Mouse (Mus musculus) myocyte (in vitro differentiated cells): ENCODE data around the gene Vps11. TPM values are rescaled to one million over a fixed set of nuclear protein-coding genes. Genes with fewer than 3 reads are reported as not detected.

Experiments used
- H3K27me3 ChIP-seq: one replicate; pipeline ENCODE4 v1.6.1; 2011; ENCODE audit not compliant: control insufficient read depth, insufficient read depth, insufficient read length
- H3K36me3 ChIP-seq: one replicate; pipeline ENCODE4 v1.6.1; 2011; ENCODE audit not compliant: control insufficient read depth, insufficient read depth
- H3K4me2 ChIP-seq: one replicate; pipeline ENCODE4 v1.6.1; 2011; ENCODE audit warnings: low read depth, control low read depth
- H3K4me3 ChIP-seq: one replicate; pipeline ENCODE4 v1.5.1; 2011; ENCODE audit warnings: mild to moderate bottlenecking, control low read depth, moderate library complexity
- H3K79me2 ChIP-seq: one replicate; pipeline ENCODE4 v1.6.1; 2011; ENCODE audit not compliant: control insufficient read depth, insufficient read depth
- H3ac ChIP-seq: one replicate; pipeline ENCODE4 v1.6.1; 2011; ENCODE audit not compliant: control insufficient read depth, insufficient read length
- CEBPB ChIP-seq: IDR thresholded peaks from 2 replicates; pipeline ENCODE4 v1.6.1; 2011; ENCODE audit warnings: mild to moderate bottlenecking, moderate library complexity; ENCODE audit not compliant: poor library complexity, insufficient read depth, severe bottlenecking
- E2F4 ChIP-seq: IDR thresholded peaks from one replicate; pipeline ENCODE4 v1.6.1; 2011; ENCODE audit warnings: mild to moderate bottlenecking, control low read depth, moderate library complexity; ENCODE audit not compliant: insufficient read depth
- MAX ChIP-seq: IDR thresholded peaks from one replicate; pipeline ENCODE4 v1.6.1; 2011; ENCODE audit warnings: low read depth, mild to moderate bottlenecking, control low read depth
- MYOD1 ChIP-seq, 3 experiments: IDR thresholded peaks; one replicate each; pipeline ENCODE4 v1.6.1; 2011; ENCODE audit warnings: control low read depth in 2 of 3, low read depth in 2 of 3, mild to moderate bottlenecking in 2 of 3, moderate library complexity in 1 of 3; ENCODE audit not compliant: insufficient read length in 2 of 3, control insufficient read depth in 1 of 3
- MYOG ChIP-seq, 3 experiments: IDR thresholded peaks; one replicate each; pipeline ENCODE4 v1.6.1; 2011; ENCODE audit warnings: control low read depth in 2 of 3, low read depth in 2 of 3, mild to moderate bottlenecking in 2 of 3; ENCODE audit not compliant: insufficient read length in 2 of 3, control insufficient read depth in 1 of 3, insufficient read depth in 1 of 3
- POLR2A ChIP-seq: IDR thresholded peaks from one replicate; pipeline ENCODE4 v1.6.1; 2011; ENCODE audit warnings: low read depth, mild to moderate bottlenecking, control low read depth, moderate library complexity; ENCODE audit not compliant: insufficient read length
- POLR2AphosphoS2 ChIP-seq: IDR thresholded peaks from one replicate; pipeline ENCODE4 v1.6.1; 2011; ENCODE audit warnings: low read depth, control low read depth; ENCODE audit not compliant: insufficient read length
- REST ChIP-seq: IDR thresholded peaks from one replicate; pipeline ENCODE4 v1.6.1; 2011; ENCODE audit warnings: mild to moderate bottlenecking, control low read depth, moderate library complexity; ENCODE audit not compliant: insufficient read depth, insufficient read length
- SRF ChIP-seq: IDR thresholded peaks from one replicate; pipeline ENCODE4 v1.6.1; 2011; ENCODE audit warnings: low read depth; ENCODE audit not compliant: control insufficient read depth, insufficient read length
- TCF12 ChIP-seq: IDR thresholded peaks from one replicate; pipeline ENCODE4 v1.6.1; 2011; ENCODE audit warnings: mild to moderate bottlenecking, control low read depth; ENCODE audit not compliant: poor library complexity, insufficient read depth, severe bottlenecking
- TCF3 ChIP-seq: IDR thresholded peaks from one replicate; pipeline ENCODE4 v1.6.1; 2011; ENCODE audit warnings: low read depth, control low read depth; ENCODE audit not compliant: insufficient read length
- USF1 ChIP-seq: IDR thresholded peaks from one replicate; pipeline ENCODE4 v1.6.1; 2011; ENCODE audit warnings: low read depth, mild to moderate bottlenecking, control low read depth, moderate library complexity
- polyA plus RNA-seq: library from polyadenylated mRNA; unstranded; fragments of >200 nt; fragmentation: generic; extraction: Trizol; gene quantifications from one replicate; pipeline ENCODE4 v1.2.1, GENCODE M21; 2012; ENCODE audit warnings: missing spikeins

Gene Vps11
- polyA plus RNA-seq, 1 experiment: 26.4 TPM

DNA sequence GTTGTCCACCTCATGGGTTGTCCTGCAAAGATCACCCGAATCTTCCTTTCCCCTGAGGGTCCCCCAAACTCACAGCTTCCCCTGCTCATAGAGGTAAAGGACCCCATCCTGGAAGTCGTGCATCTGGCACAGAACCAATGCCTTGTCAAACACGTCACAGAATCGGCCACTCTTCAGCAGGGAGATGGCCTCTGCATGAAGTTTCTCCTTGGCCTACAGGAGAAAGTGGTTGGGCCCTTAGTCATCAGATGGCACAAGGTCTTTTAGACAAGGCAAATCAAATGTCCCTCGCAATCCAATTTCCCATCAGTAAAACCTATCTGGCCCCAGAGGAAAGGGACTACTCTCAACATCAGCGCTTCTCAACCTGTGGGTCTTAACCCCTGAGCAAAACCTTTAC, 8.3 kb downstream of the Vps11 start:
- H3K27me3 ChIP-seq: no peaks in the 10 kb centered on the region
- H3ac ChIP-seq: no peak overlapping the region
- peaks cover 33% of the 10 kb centered on the region for H3K36me3 ChIP-seq

GRCm38 (mm10) chr9:44352337-44352736, 9.1 kb downstream of the Vps11 start:
- Histone ChIP-seq H3K4me2 (no peak overlapping the region), H3ac (no peak overlapping the region), H3K4me3 (no peak overlapping the region), H3K36me3 (peaks cover 37% of the 10 kb centered on the region), H3K79me2 (no peaks in the 10 kb centered on the region), H3K27me3 (no peaks in the 10 kb centered on the region)
- TF ChIP-seq POLR2AphosphoS2 (no peak), USF1 (no peak), E2F4 (no peak), SRF (no peak), MAX (no peak), POLR2A (no peak), REST (no peak), MYOG (IDR thresholded peaks at IDR 0.05; ENCODE audit: control insufficient read depth in 1 of 3, insufficient read depth in 1 of 3, insufficient read length in 2 of 3, low read depth in 2 of 3) (no peak), MYOD1 (IDR thresholded peaks at IDR 0.05; ENCODE audit: control insufficient read depth in 1 of 3, insufficient read length in 2 of 3, low read depth in 2 of 3) (no peak), TCF3 (no peak), TCF12 (no peak), CEBPB (no peak)

More for the DNA sequence above, 8.3 kb downstream of the Vps11 start:
- Histone ChIP-seq H3K79me2 (no peaks in the 10 kb centered on the region), H3K4me3 (no peak overlapping the region), H3K4me2 (no peak overlapping the region)
- no peak for TF ChIP-seq MAX

GRCm38 (mm10) chr9:44351396-44351795, 10.1 kb downstream of the Vps11 start:
- peak in 1 of 3 experiments; percentile 15 for TF ChIP-seq MYOG (IDR thresholded peaks at IDR 0.05; ENCODE audit: control insufficient read depth in 1 of 3, insufficient read depth in 1 of 3, insufficient read length in 2 of 3, low read depth in 2 of 3)
- TF ChIP-seq POLR2A: no peak
- no peaks in the 10 kb centered on the region for H3K79me2 ChIP-seq
- no peak overlapping the region for H3ac ChIP-seq
- peaks cover 38% of the 10 kb centered on the region for H3K36me3 ChIP-seq
- no peak overlapping the region for H3K4me3 ChIP-seq
- no peaks in the 10 kb centered on the region for H3K27me3 ChIP-seq
- H3K4me2 ChIP-seq: no peak overlapping the region

DNA sequence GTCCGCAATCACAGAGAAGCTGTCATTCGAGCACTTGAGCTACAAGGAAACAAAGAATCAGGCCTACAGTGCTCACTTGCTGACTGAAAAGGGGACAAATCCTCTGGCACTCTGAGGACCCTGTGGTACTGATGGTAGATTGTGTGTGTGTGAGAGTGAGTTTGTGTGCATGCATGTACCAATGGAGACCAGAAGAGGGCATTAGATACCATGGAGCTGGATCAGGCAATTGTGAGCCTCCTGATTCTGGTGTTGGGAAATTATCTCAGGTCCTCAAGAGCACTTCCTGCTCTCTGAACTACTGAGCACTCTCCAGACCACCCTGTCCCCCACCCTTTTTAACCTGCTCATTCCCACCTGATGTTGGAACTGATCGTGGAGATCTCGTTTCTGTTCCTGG, 12.9 kb downstream of the Vps11 start:
- H3ac ChIP-seq: no peak overlapping the region
- no peak overlapping the region for H3K4me3 ChIP-seq
- peaks cover under 1% of the 10 kb centered on the region for H3K79me2 ChIP-seq
- peaks cover 27% of the 10 kb centered on the region for H3K36me3 ChIP-seq
- TF ChIP-seq USF1: no peak
- TF ChIP-seq MAX: no peak
- no peak for TF ChIP-seq MYOD1 (IDR thresholded peaks at IDR 0.05; ENCODE audit: control insufficient read depth in 1 of 3, insufficient read length in 2 of 3, low read depth in 2 of 3)
- TF ChIP-seq POLR2AphosphoS2: no peak
- no peak for TF ChIP-seq TCF12
- TF ChIP-seq MYOG (IDR thresholded peaks at IDR 0.05; ENCODE audit: control insufficient read depth in 1 of 3, insufficient read depth in 1 of 3, insufficient read length in 2 of 3, low read depth in 2 of 3): no peak
- TF ChIP-seq SRF: no peak
- TF ChIP-seq POLR2A: no peak
- TF ChIP-seq E2F4: no peak
- no peak for TF ChIP-seq CEBPB
- TF ChIP-seq REST: no peak
- no peak for TF ChIP-seq TCF3
- no peak overlapping the region for H3K4me2 ChIP-seq
- H3K27me3 ChIP-seq: no peaks in the 10 kb centered on the region

GRCm38 (mm10) chr9:44347621-44348020, 13.8 kb downstream of the Vps11 start:
- no peaks in the 10 kb centered on the region for H3K27me3 ChIP-seq
- no peak for TF ChIP-seq E2F4
- no peak for TF ChIP-seq POLR2A
- no peak for TF ChIP-seq CEBPB
- TF ChIP-seq SRF: no peak
- TF ChIP-seq MYOD1 (IDR thresholded peaks at IDR 0.05; ENCODE audit: control insufficient read depth in 1 of 3, insufficient read length in 2 of 3, low read depth in 2 of 3): no peak
- TF ChIP-seq MAX: no peak
- TF ChIP-seq POLR2AphosphoS2: no peak
- TF ChIP-seq TCF3: no peak
- no peak for TF ChIP-seq REST
- no peak for TF ChIP-seq MYOG (IDR thresholded peaks at IDR 0.05; ENCODE audit: control insufficient read depth in 1 of 3, insufficient read depth in 1 of 3, insufficient read length in 2 of 3, low read depth in 2 of 3)
- TF ChIP-seq TCF12: no peak
- TF ChIP-seq USF1: no peak
- no peak overlapping the region for H3K4me2 ChIP-seq
- no peak overlapping the region for H3ac ChIP-seq
- H3K4me3 ChIP-seq: no peak overlapping the region
- peaks cover 10% of the 10 kb centered on the region for H3K79me2 ChIP-seq
- peaks cover 21% of the 10 kb centered on the region for H3K36me3 ChIP-seq
